Mouse (Mus musculus): Measurements from ENCODE around the gene Lrrc8d. TPM values are rescaled to one million over a fixed set of nuclear protein-coding genes. Genes with fewer than 3 reads are reported as not detected.
A peak's percentile ranks its signal among the peaks of the same experiment; 100 is the strongest.

The Lrrc8d gene
- polyA plus RNA-seq, 1 experiment from 2014 or later = 42.1 TPM

GRCm38 (mm10) chr5:105799850-105800635 is 100.3 kb downstream of the Lrrc8d start:
- ATAC-seq (ENCODE audit: low FRiP score, low TSS enrichment) = peak; percentile 20
- no peak overlapping the region for H3K4me3 ChIP-seq (ENCODE audit: low read length)
- H3K4me2 ChIP-seq (replicated peaks; ENCODE audit: low read depth, low read length) = no peak overlapping the region; the same call in 1 of the 2 replicates
- H3K9ac ChIP-seq (ENCODE audit: low read depth, low read length) = peak overlapping the region; percentile 31; the same call in 1 of the 2 replicates
- WGBS = 12% methylated on average over 13 of the region's 13 CpGs
- no peaks in the 10 kb centered on the region for H3K27me3 ChIP-seq (ENCODE audit: control insufficient read depth, insufficient read depth, low read length)
- no peaks in the 10 kb centered on the region; the same call in 1 of the 2 replicates for H3K36me3 ChIP-seq (ENCODE audit: control insufficient read depth, insufficient read depth, low read length)
- H3K4me1 ChIP-seq (ENCODE audit: control insufficient read depth, insufficient read depth, low read length) = peaks cover 30% of the 10 kb centered on the region
- no peaks in the 10 kb centered on the region for H3K9me3 ChIP-seq (ENCODE audit: control insufficient read depth, low read length)
- peak overlapping the region; percentile 37 for H3K27ac ChIP-seq (ENCODE audit: low read depth, low read length)

- Histone ChIP-seq H3K27me3 (ENCODE audit: control insufficient read depth, insufficient read depth, low read length) (no peaks in the 10 kb centered on the region), H3K4me1 (ENCODE audit: control insufficient read depth, insufficient read depth, low read length) (peaks cover 27% of the 10 kb centered on the region), H3K4me2 (replicated peaks; ENCODE audit: low read depth, low read length) (peak overlapping the region; percentile 12; the same call in 1 of the 2 replicates), H3K9ac (ENCODE audit: low read depth, low read length) (no peak overlapping the region), H3K36me3 (ENCODE audit: control insufficient read depth, insufficient read depth, low read length) (no peaks in the 10 kb centered on the region; the same call in 1 of the 2 replicates), H3K27ac (ENCODE audit: low read depth, low read length) (peak overlapping the region; percentile 82), H3K9me3 (ENCODE audit: control insufficient read depth, low read length) (no peaks in the 10 kb centered on the region), H3K4me3 (ENCODE audit: low read length) (no peak overlapping the region)
- WGBS = 28% methylated on average over 10 of the region's 10 CpGs
- peak; percentile 40; the same call in 1 of the 2 replicates for ATAC-seq (ENCODE audit: low FRiP score, low TSS enrichment)
These were observed 101.3 kb downstream of the Lrrc8d start for GRCm38 (mm10) chr5:105801031-105801529.

- WGBS = 84% methylated on average over 12 of the region's 12 CpGs
- H3K4me2 ChIP-seq (replicated peaks; ENCODE audit: low read depth, low read length) = no peak overlapping the region
- no peaks in the 10 kb centered on the region for H3K9me3 ChIP-seq (ENCODE audit: control insufficient read depth, low read length)
- no peak for ATAC-seq (ENCODE audit: low FRiP score, low TSS enrichment)
- no peaks in the 10 kb centered on the region for H3K27me3 ChIP-seq (ENCODE audit: control insufficient read depth, insufficient read depth, low read length)
- H3K4me1 ChIP-seq (ENCODE audit: control insufficient read depth, insufficient read depth, low read length) = peaks cover 20% of the 10 kb centered on the region
- no peaks in the 10 kb centered on the region; the same call in 1 of the 2 replicates for H3K36me3 ChIP-seq (ENCODE audit: control insufficient read depth, insufficient read depth, low read length)
- no peak overlapping the region for H3K4me3 ChIP-seq (ENCODE audit: low read length)
- H3K27ac ChIP-seq (ENCODE audit: low read depth, low read length) = no peak overlapping the region
- no peak overlapping the region for H3K9ac ChIP-seq (ENCODE audit: low read depth, low read length)
These were observed 106.2 kb downstream of the Lrrc8d start for GRCm38 (mm10) chr5:105805955-105806354.

GRCm38 (mm10) chr5:105807461-105807860 is 107.7 kb downstream of the Lrrc8d start:
- Histone ChIP-seq H3K36me3 (ENCODE audit: control insufficient read depth, insufficient read depth, low read length) (peaks cover 10% of the 10 kb centered on the region), H3K27me3 (ENCODE audit: control insufficient read depth, insufficient read depth, low read length) (no peaks in the 10 kb centered on the region), H3K4me2 (replicated peaks; ENCODE audit: low read depth, low read length) (no peak overlapping the region), H3K27ac (ENCODE audit: low read depth, low read length) (no peak overlapping the region), H3K4me3 (ENCODE audit: low read length) (no peak overlapping the region), H3K4me1 (ENCODE audit: control insufficient read depth, insufficient read depth, low read length) (peaks cover 8% of the 10 kb centered on the region), H3K9ac (ENCODE audit: low read depth, low read length) (no peak overlapping the region), H3K9me3 (ENCODE audit: control insufficient read depth, low read length) (peaks cover 2% of the 10 kb centered on the region; the same call in 1 of the 2 replicates)
- 29% methylated on average over 7 of the region's 7 CpGs for WGBS
- ATAC-seq (ENCODE audit: low FRiP score, low TSS enrichment) = no peak

- ATAC-seq (ENCODE audit: low FRiP score, low TSS enrichment) = no peak
- WGBS = 79% methylated on average over 11 of the region's 11 CpGs
- Histone ChIP-seq H3K9me3 (ENCODE audit: control insufficient read depth, low read length) (peaks cover 18% of the 10 kb centered on the region; the same call in 1 of the 2 replicates), H3K4me3 (ENCODE audit: low read length) (no peak overlapping the region), H3K4me1 (ENCODE audit: control insufficient read depth, insufficient read depth, low read length) (peaks cover 8% of the 10 kb centered on the region), H3K9ac (ENCODE audit: low read depth, low read length) (no peak overlapping the region), H3K27ac (ENCODE audit: low read depth, low read length) (no peak overlapping the region), H3K4me2 (replicated peaks; ENCODE audit: low read depth, low read length) (no peak overlapping the region), H3K36me3 (ENCODE audit: control insufficient read depth, insufficient read depth, low read length) (peaks cover 26% of the 10 kb centered on the region), H3K27me3 (ENCODE audit: control insufficient read depth, insufficient read depth, low read length) (no peaks in the 10 kb centered on the region)
These were observed 109.3 kb downstream of the Lrrc8d start for GRCm38 (mm10) chr5:105809056-105809455.

- no peak overlapping the region for H3K9ac ChIP-seq (ENCODE audit: low read depth, low read length)
- peaks cover 26% of the 10 kb centered on the region for H3K36me3 ChIP-seq (ENCODE audit: control insufficient read depth, insufficient read depth, low read length)
- H3K4me2 ChIP-seq (replicated peaks; ENCODE audit: low read depth, low read length) = no peak overlapping the region
- peaks cover 7% of the 10 kb centered on the region; the same call in 1 of the 2 replicates for H3K4me1 ChIP-seq (ENCODE audit: control insufficient read depth, insufficient read depth, low read length)
- H3K27me3 ChIP-seq (ENCODE audit: control insufficient read depth, insufficient read depth, low read length) = no peaks in the 10 kb centered on the region
- 96% methylated on average over 14 of the region's 14 CpGs for WGBS
- H3K4me3 ChIP-seq (ENCODE audit: low read length) = no peak overlapping the region
- H3K9me3 ChIP-seq (ENCODE audit: control insufficient read depth, low read length) = peaks cover 18% of the 10 kb centered on the region; the same call in 1 of the 2 replicates
- no peak for ATAC-seq (ENCODE audit: low FRiP score, low TSS enrichment)
- H3K27ac ChIP-seq (ENCODE audit: low read depth, low read length) = no peak overlapping the region
These were observed 113.3 kb downstream of the Lrrc8d start for GRCm38 (mm10) chr5:105813036-105813435.

GRCm38 (mm10) chr5:105813974-105814373 is 114.2 kb downstream of the Lrrc8d start:
- ATAC-seq (ENCODE audit: low FRiP score, low TSS enrichment) = no peak
- Histone ChIP-seq H3K36me3 (ENCODE audit: control insufficient read depth, insufficient read depth, low read length) (peaks cover 26% of the 10 kb centered on the region), H3K9me3 (ENCODE audit: control insufficient read depth, low read length) (peaks cover 18% of the 10 kb centered on the region; the same call in 1 of the 2 replicates), H3K9ac (ENCODE audit: low read depth, low read length) (no peak overlapping the region), H3K4me3 (ENCODE audit: low read length) (no peak overlapping the region), H3K27ac (ENCODE audit: low read depth, low read length) (no peak overlapping the region), H3K4me2 (replicated peaks; ENCODE audit: low read depth, low read length) (no peak overlapping the region), H3K4me1 (ENCODE audit: control insufficient read depth, insufficient read depth, low read length) (peaks cover 5% of the 10 kb centered on the region; the same call in 1 of the 2 replicates), H3K27me3 (ENCODE audit: control insufficient read depth, insufficient read depth, low read length) (no peaks in the 10 kb centered on the region)
- 83% methylated on average over 10 of the region's 10 CpGs for WGBS

- no peak overlapping the region for H3K4me2 ChIP-seq (replicated peaks; ENCODE audit: low read depth, low read length)
- no peak for ATAC-seq (ENCODE audit: low FRiP score, low TSS enrichment)
- peaks cover 18% of the 10 kb centered on the region; the same call in 1 of the 2 replicates for H3K9me3 ChIP-seq (ENCODE audit: control insufficient read depth, low read length)
- no peak overlapping the region for H3K27ac ChIP-seq (ENCODE audit: low read depth, low read length)
- H3K4me1 ChIP-seq (ENCODE audit: control insufficient read depth, insufficient read depth, low read length) = 0 out of 2 replicates have a peak, but pooled peaks cover 8% of the 10 kb centered on the region
- WGBS = 83% methylated on average over 14 of the region's 14 CpGs
- H3K27me3 ChIP-seq (ENCODE audit: control insufficient read depth, insufficient read depth, low read length) = no peaks in the 10 kb centered on the region
- peaks cover 26% of the 10 kb centered on the region for H3K36me3 ChIP-seq (ENCODE audit: control insufficient read depth, insufficient read depth, low read length)
- no peak overlapping the region for H3K4me3 ChIP-seq (ENCODE audit: low read length)
- H3K9ac ChIP-seq (ENCODE audit: low read depth, low read length) = no peak overlapping the region
These were observed 116.3 kb downstream of the Lrrc8d start for GRCm38 (mm10) chr5:105816118-105816517.

Data from kidney, embryonic 14.5 days (tissue).